Mouse (Mus musculus): ENCODE results near the gene Trub1.

Trub1 gene

GRCm38 (mm10) chr19:57441501-57441900 is 11.2 kb upstream of the Trub1 start:
- no peak for DNase-seq (ENCODE audit: low spot score in 2 of 2)

- DNase-seq (ENCODE audit: low spot score in 2 of 2): no peak
Measured at GRCm38 (mm10) chr19:57442936-57443657, 9.6 kb upstream of the Trub1 start.

DNA sequence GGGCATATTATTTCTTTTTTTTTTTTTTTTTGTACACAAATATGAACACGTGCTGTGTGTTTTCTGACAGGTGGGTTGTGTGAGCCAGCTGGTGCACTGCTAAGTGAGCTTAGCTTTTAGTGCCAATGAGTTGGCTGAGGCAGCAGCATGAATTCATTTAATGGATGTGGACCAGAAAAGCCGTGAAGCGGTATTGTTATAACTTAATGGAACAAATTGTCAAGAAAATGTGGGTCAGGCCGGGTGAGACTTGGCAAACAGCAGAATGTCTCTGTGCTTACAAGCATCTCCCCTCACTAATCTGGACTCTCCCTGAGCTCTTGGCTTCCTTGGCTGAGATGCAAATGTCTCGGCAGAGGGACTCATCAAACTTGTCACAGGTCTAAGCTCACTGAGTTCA is 7.7 kb upstream of the Trub1 start:
- DNase-seq (ENCODE audit: low spot score in 2 of 2): no peak

DNA sequence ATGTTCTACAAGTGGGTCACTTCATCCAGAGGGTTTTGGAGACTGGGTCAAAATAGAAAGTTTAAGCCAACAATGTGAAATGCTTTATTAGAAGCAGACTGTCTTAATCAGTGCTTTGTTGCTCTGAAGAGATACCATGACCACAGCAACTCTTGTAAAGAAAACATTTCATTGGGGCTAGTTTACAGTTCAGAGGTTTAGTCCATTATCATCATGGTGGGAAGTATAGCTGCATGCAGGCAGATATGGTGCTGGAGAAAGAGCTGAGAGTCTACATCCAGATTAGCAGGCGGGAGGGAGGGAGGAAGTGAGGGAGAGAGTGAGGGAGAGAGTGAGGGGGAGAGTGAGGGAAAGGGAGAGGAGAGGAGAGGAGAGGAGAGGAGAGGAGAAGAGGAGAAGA is 1.9 kb upstream of the Trub1 start:
- DNase-seq (ENCODE audit: low spot score in 2 of 2): no peak

GRCm38 (mm10) chr19:57451762-57452161 is 950 bp upstream of the Trub1 start:
- no peak for DNase-seq (ENCODE audit: low spot score in 2 of 2)

- no peak for DNase-seq (ENCODE audit: low spot score in 2 of 2)
Measured at GRCm38 (mm10) chr19:57453218-57453600, 497 bp downstream of the Trub1 start.

DNA sequence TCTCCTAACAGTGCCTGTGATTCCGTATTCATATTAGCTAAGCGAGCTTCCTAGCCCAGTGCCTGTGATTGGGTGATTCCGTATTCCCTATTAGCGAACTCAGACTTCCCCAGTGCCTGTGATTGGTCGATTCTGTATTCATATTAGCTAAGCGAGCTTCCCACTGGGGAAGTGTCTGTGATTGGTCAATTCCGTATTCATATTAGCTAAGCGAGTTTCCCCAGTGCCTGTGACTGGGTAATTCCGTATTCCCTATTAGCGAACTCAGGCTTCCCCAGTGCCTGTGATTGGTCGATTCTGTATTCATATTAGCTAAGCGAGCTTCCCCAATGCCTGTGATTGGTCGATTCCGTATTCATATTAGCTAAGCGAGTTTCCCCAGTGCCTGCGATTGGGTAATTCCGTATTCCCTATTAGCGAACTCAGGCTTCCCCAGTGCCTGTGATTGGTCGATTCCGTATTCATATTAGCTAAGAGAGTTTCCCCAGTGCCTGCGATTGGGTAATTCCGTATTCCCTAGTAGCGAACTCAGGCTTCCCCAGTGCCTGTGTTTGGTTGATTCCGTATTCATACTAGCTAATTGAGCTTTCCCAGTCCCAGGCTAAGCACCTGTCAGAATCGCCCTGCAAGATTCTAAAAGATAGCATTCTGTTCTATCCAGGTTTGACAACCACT is 2.7 kb downstream of the Trub1 start:
- DNase-seq (ENCODE audit: low spot score in 2 of 2): no peak

GRCm38 (mm10) chr19:57457075-57457474 is 4.4 kb downstream of the Trub1 start:
- DNase-seq (ENCODE audit: low spot score in 2 of 2): peak; percentile 49 to 80

GRCm38 (mm10) chr19:57463741-57464140 is 11.0 kb downstream of the Trub1 start:
- DNase-seq (ENCODE audit: low spot score in 2 of 2): no peak

GRCm38 (mm10) chr19:57465742-57466141 is 13.0 kb downstream of the Trub1 start:
- no peak for DNase-seq (ENCODE audit: low spot score in 2 of 2)

DNA sequence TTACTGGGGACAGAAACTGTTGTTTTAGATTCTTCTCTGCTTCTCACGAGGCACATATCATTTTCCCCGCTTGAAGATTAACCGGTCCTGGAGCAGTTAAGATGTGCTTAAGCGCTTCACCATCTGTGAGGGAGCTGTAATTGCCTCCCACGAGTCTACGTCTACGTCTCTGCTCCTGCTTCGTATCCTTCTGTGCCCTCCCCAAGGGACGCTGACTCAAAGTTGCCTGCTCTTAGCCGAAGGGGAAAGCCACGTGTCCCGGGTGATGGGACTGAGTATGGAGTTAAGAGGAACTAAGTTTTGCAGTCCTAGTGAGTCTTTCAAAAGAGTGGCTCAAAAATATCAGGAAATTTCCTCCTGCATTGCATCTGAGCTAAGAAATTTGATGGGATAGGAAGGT is 18.3 kb downstream of the Trub1 start:
- no peak for DNase-seq (ENCODE audit: low spot score in 2 of 2)

DNA sequence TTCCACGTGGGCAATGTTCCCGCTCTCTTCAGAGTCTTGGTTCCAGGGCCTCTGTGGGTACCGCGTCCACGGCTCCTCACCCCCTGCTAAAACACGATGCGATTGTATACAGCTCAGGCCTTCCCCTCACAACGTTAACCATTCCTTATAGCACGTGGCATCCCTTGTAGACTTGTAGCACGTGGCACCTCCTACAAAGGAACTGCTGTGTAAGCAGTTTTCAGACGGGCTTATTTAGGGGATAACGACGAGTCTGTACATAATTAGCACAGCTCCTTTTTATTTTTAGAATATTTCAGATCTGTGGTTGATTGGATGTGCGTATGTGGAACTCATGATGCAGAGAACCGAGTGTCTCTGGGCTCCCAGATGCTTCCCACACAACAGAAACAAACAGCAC is 19.5 kb downstream of the Trub1 start:
- no peak for DNase-seq (ENCODE audit: low spot score in 2 of 2)

GRCm38 (mm10) chr19:57473301-57473700 is 20.6 kb downstream of the Trub1 start:
- no peak for DNase-seq (ENCODE audit: low spot score in 2 of 2)

- DNase-seq (ENCODE audit: low spot score in 2 of 2): no peak
Measured at GRCm38 (mm10) chr19:57475298-57475697, 22.6 kb downstream of the Trub1 start.

- DNase-seq (ENCODE audit: low spot score in 2 of 2): no peak
Measured at GRCm38 (mm10) chr19:57477310-57477709, 24.6 kb downstream of the Trub1 start.

DNA sequence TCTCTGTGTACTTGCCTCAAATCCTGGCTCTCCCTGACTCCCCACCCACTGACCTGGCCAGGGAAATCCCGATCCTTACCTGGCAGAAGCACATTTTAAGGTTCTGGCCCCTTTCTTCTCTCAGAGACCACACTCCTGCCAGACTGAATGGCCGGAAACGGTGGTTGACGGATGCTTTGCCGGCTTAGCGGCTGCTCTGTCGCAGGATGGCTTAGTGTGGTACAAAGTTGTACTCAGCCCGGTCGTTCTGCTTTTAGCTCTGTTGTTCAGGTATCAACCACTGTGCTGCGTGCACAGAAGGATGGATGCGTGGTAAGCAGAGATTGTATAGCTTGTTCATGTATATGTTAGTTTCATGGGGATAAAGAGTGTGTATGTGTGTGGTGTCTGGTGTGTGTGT is 25.3 kb downstream of the Trub1 start:
- no peak for DNase-seq (ENCODE audit: low spot score in 2 of 2)

- no peak for DNase-seq (ENCODE audit: low spot score in 2 of 2)
Measured at GRCm38 (mm10) chr19:57479886-57480655, 27.4 kb downstream of the Trub1 start.

GRCm38 (mm10) chr19:57481743-57482259 is 29.1 kb downstream of the Trub1 start:
- no peak for DNase-seq (ENCODE audit: low spot score in 2 of 2)

DNA sequence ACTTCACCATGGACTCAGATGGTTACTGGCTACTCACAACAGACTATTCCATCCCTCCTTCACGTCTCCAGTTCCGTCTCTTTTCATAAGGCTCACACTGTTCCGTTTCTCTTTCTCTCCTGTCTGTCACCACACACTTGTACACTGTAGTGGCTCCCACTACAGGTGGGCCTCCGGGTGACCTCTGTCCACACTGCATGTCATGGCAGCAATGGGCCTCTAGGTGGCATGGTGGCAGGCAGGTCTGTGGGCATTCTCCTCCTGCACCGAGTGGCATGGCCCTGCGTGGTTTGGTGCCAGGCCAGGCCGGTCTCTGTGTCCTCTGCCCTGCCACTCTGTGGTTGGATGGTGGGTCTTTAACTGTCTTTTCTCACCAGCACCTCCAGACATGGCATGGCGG is 30.1 kb downstream of the Trub1 start:
- DNase-seq (ENCODE audit: low spot score in 2 of 2): peak; percentile 31 to 65

- no peak for DNase-seq (ENCODE audit: low spot score in 2 of 2)
Measured at GRCm38 (mm10) chr19:57487051-57487658, 34.4 kb downstream of the Trub1 start.

- DNase-seq (ENCODE audit: low spot score in 2 of 2): no peak
Measured at GRCm38 (mm10) chr19:57489527-57489926, 36.8 kb downstream of the Trub1 start.

- no peak for DNase-seq (ENCODE audit: low spot score in 2 of 2)
Measured at GRCm38 (mm10) chr19:57491030-57491429, 38.3 kb downstream of the Trub1 start.
